Mouse (Mus musculus) kidney, embryonic 15.5 days (tissue): Measurements from ENCODE around the gene Nat8f2. TPM values are rescaled to one million over a fixed set of nuclear protein-coding genes. Genes with fewer than 3 reads are reported as not detected.
"Not testable (repeated sequence)": the region's sequence is repeated elsewhere in the genome, so short reads cannot be mapped to it uniquely, and the experiment has no call there.

Experiments used
- ATAC-seq: fragments of 200-750 bp; cut with Nextera tagmentation; replicated peaks from 2 replicates; pipeline ENCODE4 v1.8.0; 2017; ENCODE audit warnings: moderate TSS enrichment; ENCODE audit not compliant: low FRiP score
- H3K27ac ChIP-seq: fragments of 300-500 bp; sonication (generic); 2 replicates; pipeline ENCODE4 v1.5.1; 2015; ENCODE audit warnings: mild to moderate bottlenecking, inconsistent platforms
- H3K27me3 ChIP-seq: fragments of 300-500 bp; sonication (generic); 2 replicates; pipeline ENCODE4 v1.6.1; 2015; ENCODE audit warnings: inconsistent platforms
- H3K36me3 ChIP-seq: fragments of 300-500 bp; sonication (generic); 2 replicates; pipeline ENCODE4 v1.6.1; 2015; ENCODE audit warnings: inconsistent platforms
- H3K4me1 ChIP-seq: fragments of 300-500 bp; sonication (generic); 2 replicates; pipeline ENCODE4 v1.6.1; 2015; ENCODE audit warnings: inconsistent platforms
- H3K4me2 ChIP-seq: fragments of 300-500 bp; sonication (generic); 2 replicates; pipeline ENCODE4 v1.6.1; 2015; ENCODE audit warnings: moderate library complexity, mild to moderate bottlenecking, inconsistent platforms
- H3K4me3 ChIP-seq: fragments of 300-500 bp; sonication (generic); replicated peaks from 2 replicates; pipeline ENCODE4 v1.5.1; 2015; ENCODE audit warnings: mild to moderate bottlenecking, inconsistent platforms
- H3K9ac ChIP-seq: fragments of 300-500 bp; sonication (generic); 2 replicates; pipeline ENCODE4 v1.6.1; 2015; ENCODE audit warnings: mild to moderate bottlenecking, inconsistent platforms
- H3K9me3 ChIP-seq: fragments of 300-500 bp; sonication (generic); replicated peaks from 2 replicates; pipeline ENCODE4 v1.6.1; 2016; ENCODE audit warnings: inconsistent platforms
- WGBS: fragments of 180-500 bp; shearing (Covaris S2); methylation state at CpG from one replicate; pipeline ENCODE4 v1.1.7; 2015; ENCODE audit warnings: mixed read lengths; 5-methylcytosine and 5-hydroxymethylcytosine counted together
- polyA plus RNA-seq: library from polyadenylated mRNA; unstranded; fragments of >200 nt; fragmentation: Nextera tagmentation; extraction: Ambion mirVana; gene quantifications from 2 replicates; pipeline ENCODE4 v1.2.1, GENCODE M21; 2015

The Nat8f2 gene
- polyA plus RNA-seq, 1 experiment from 2014 or later, result 1.5 TPM

GRCm38 (mm10) chr6:85862565-85862964, 6.4 kb downstream of the Nat8f2 start:
- Histone ChIP-seq H3K27ac (no peak overlapping the region), H3K9ac (no peak overlapping the region), H3K4me3 (no peak overlapping the region), H3K9me3 (no peaks in the 10 kb centered on the region), H3K4me1 (no peaks in the 10 kb centered on the region), H3K4me2 (no peak overlapping the region), H3K36me3 (no peaks in the 10 kb centered on the region), H3K27me3 (no peaks in the 10 kb centered on the region)
- 82% methylated on average over 3 of the region's 3 CpGs for WGBS
- ATAC-seq, result no peak

GRCm38 (mm10) chr6:85861247-85861646, 7.7 kb downstream of the Nat8f2 start:
- ATAC-seq, result no peak
- no peaks in the 10 kb centered on the region for H3K27me3 ChIP-seq
- WGBS, result 86% methylated on average over 3 of the region's 3 CpGs
- no peak overlapping the region for H3K27ac ChIP-seq
- no peak overlapping the region for H3K4me2 ChIP-seq
- no peaks in the 10 kb centered on the region for H3K9me3 ChIP-seq
- H3K9ac ChIP-seq, result no peak overlapping the region
- H3K4me1 ChIP-seq, result peaks cover 3% of the 10 kb centered on the region
- no peaks in the 10 kb centered on the region for H3K36me3 ChIP-seq
- H3K4me3 ChIP-seq, result no peak overlapping the region

GRCm38 (mm10) chr6:85856194-85856678, 12.7 kb downstream of the Nat8f2 start:
- Histone ChIP-seq H3K4me1 (peaks cover 6% of the 10 kb centered on the region), H3K4me2 (no peak overlapping the region), H3K27me3 (no peaks in the 10 kb centered on the region), H3K4me3 (no peak overlapping the region), H3K27ac (no peak overlapping the region), H3K9me3 (no peaks in the 10 kb centered on the region), H3K36me3 (no peaks in the 10 kb centered on the region), H3K9ac (no peak overlapping the region)
- ATAC-seq, result peak; percentile 77
- WGBS, result 64% methylated on average over 1 of the region's 1 CpGs

- H3K27ac ChIP-seq, result no peak overlapping the region
- no peak overlapping the region for H3K4me2 ChIP-seq
- no peaks in the 10 kb centered on the region for H3K36me3 ChIP-seq
- peaks cover 6% of the 10 kb centered on the region for H3K4me1 ChIP-seq
- ATAC-seq, result no peak
- H3K27me3 ChIP-seq, result no peaks in the 10 kb centered on the region
- no peak overlapping the region for H3K9ac ChIP-seq
- H3K4me3 ChIP-seq, result no peak overlapping the region
- WGBS, result 83% methylated on average over 3 of the region's 3 CpGs
- no peaks in the 10 kb centered on the region for H3K9me3 ChIP-seq
Measured at GRCm38 (mm10) chr6:85853481-85853880, 15.5 kb downstream of the Nat8f2 start.

- H3K9ac ChIP-seq, result no peak overlapping the region
- no peaks in the 10 kb centered on the region for H3K9me3 ChIP-seq
- H3K27ac ChIP-seq, result no peak overlapping the region
- H3K4me3 ChIP-seq, result no peak overlapping the region
- no peaks in the 10 kb centered on the region for H3K27me3 ChIP-seq
- 91% methylated on average over 7 of the region's 7 CpGs for WGBS
- H3K4me1 ChIP-seq, result peaks cover 2% of the 10 kb centered on the region
- H3K36me3 ChIP-seq, result no peaks in the 10 kb centered on the region
- H3K4me2 ChIP-seq, result no peak overlapping the region
- ATAC-seq, result no peak
Measured at GRCm38 (mm10) chr6:85851062-85851773, 17.7 kb downstream of the Nat8f2 start.

- ATAC-seq, result no peak
- Histone ChIP-seq H3K4me1 (no peaks in the 10 kb centered on the region), H3K9me3 (no peaks in the 10 kb centered on the region), H3K9ac (no peak overlapping the region), H3K4me3 (no peak overlapping the region), H3K27ac (no peak overlapping the region), H3K27me3 (no peaks in the 10 kb centered on the region), H3K36me3 (no peaks in the 10 kb centered on the region), H3K4me2 (no peak overlapping the region)
- WGBS, result 44% methylated on average over 2 of the region's 2 CpGs
Measured at GRCm38 (mm10) chr6:85849240-85849639, 19.7 kb downstream of the Nat8f2 start.

GRCm38 (mm10) chr6:85848140-85848539, 20.8 kb downstream of the Nat8f2 start:
- H3K4me3 ChIP-seq, result no peak overlapping the region
- WGBS, result 90% methylated on average over 4 of the region's 4 CpGs
- H3K36me3 ChIP-seq, result no peaks in the 10 kb centered on the region

GRCm38 (mm10) chr6:85846921-85847320, 22.0 kb downstream of the Nat8f2 start:
- no peak for ATAC-seq
- H3K27ac ChIP-seq, result no peak overlapping the region
- 43% methylated on average over 1 of the region's 1 CpGs for WGBS

More at GRCm38 (mm10) chr6:85848140-85848539, 20.8 kb downstream of the Nat8f2 start:
- Histone ChIP-seq H3K4me2 (no peak overlapping the region), H3K27ac (no peak overlapping the region), H3K27me3 (no peaks in the 10 kb centered on the region), H3K9ac (no peak overlapping the region), H3K9me3 (no peaks in the 10 kb centered on the region), H3K4me1 (no peaks in the 10 kb centered on the region)
- ATAC-seq, result no peak

GRCm38 (mm10) chr6:85843677-85844458, 25.1 kb downstream of the Nat8f2 start:
- H3K36me3 ChIP-seq, H3K27ac ChIP-seq, ATAC-seq, H3K4me3 ChIP-seq, H3K4me2 ChIP-seq, H3K27me3 ChIP-seq, H3K9ac ChIP-seq, H3K9me3 ChIP-seq, H3K4me1 ChIP-seq: not testable (repeated sequence)
- whole genome bisulfite sequencing, result 75% methylated on average over 25 of the region's 25 CpGs

More at GRCm38 (mm10) chr6:85846921-85847320, 22.0 kb downstream of the Nat8f2 start:
- Histone ChIP-seq H3K4me3 (no peak overlapping the region), H3K9ac (no peak overlapping the region), H3K9me3 (no peaks in the 10 kb centered on the region), H3K36me3 (no peaks in the 10 kb centered on the region), H3K4me2 (no peak overlapping the region), H3K4me1 (no peaks in the 10 kb centered on the region), H3K27me3 (no peaks in the 10 kb centered on the region)

- H3K36me3 ChIP-seq, result no peaks in the 10 kb centered on the region
- H3K27me3 ChIP-seq, result no peaks in the 10 kb centered on the region
- H3K4me2 ChIP-seq, result no peak overlapping the region
- H3K4me3 ChIP-seq, result no peak overlapping the region
- no peak overlapping the region for H3K27ac ChIP-seq
- ATAC-seq, result no peak
- no peak overlapping the region for H3K9ac ChIP-seq
- peaks cover 3% of the 10 kb centered on the region; the same call in 1 of the 2 replicates for H3K4me1 ChIP-seq
- 53% methylated on average over 4 of the region's 4 CpGs for WGBS
- H3K9me3 ChIP-seq, result no peaks in the 10 kb centered on the region
Measured at GRCm38 (mm10) chr6:85839982-85840381, 29.0 kb downstream of the Nat8f2 start.

- H3K9me3 ChIP-seq, result no peaks in the 10 kb centered on the region
- no peak overlapping the region for H3K27ac ChIP-seq
- ATAC-seq, result no peak
- H3K4me2 ChIP-seq, result no peak overlapping the region
- peaks cover 3% of the 10 kb centered on the region; the same call in 1 of the 2 replicates for H3K4me1 ChIP-seq
- H3K36me3 ChIP-seq, result no peaks in the 10 kb centered on the region
- no peak overlapping the region for H3K4me3 ChIP-seq
- H3K27me3 ChIP-seq, result no peaks in the 10 kb centered on the region
- 79% methylated on average over 8 of the region's 8 CpGs for WGBS
- no peak overlapping the region for H3K9ac ChIP-seq
Measured at GRCm38 (mm10) chr6:85838674-85839073, 30.3 kb downstream of the Nat8f2 start.

- not testable (repeated sequence) for ATAC-seq, H3K27ac ChIP-seq
- WGBS, result 41% methylated on average over 12 of the region's 12 CpGs
Measured at GRCm38 (mm10) chr6:85837307-85837706, 31.7 kb downstream of the Nat8f2 start.

More at GRCm38 (mm10) chr6:85837307-85837706, 31.7 kb downstream of the Nat8f2 start:
- not testable (repeated sequence) for H3K4me1 ChIP-seq, H3K9ac ChIP-seq, H3K4me3 ChIP-seq, H3K36me3 ChIP-seq, H3K27me3 ChIP-seq, H3K9me3 ChIP-seq
- H3K4me2 ChIP-seq, result peak overlapping the region; percentile 31
